Mouse (Mus musculus) left cerebral cortex, adult 2 months (tissue): ENCODE results near the gene Rbbp6. TPM values are rescaled to one million over a fixed set of nuclear protein-coding genes. Genes with fewer than 3 reads are reported as not detected.

Experiments used
- DNase-seq, 2 experiments: peaks; one replicate each; pipeline ENCODE4 v3.0.0; 2021 to 2022; ENCODE audit warnings: low spot score in 2 of 2, mixed read lengths in 1 of 2; ENCODE audit errors: extremely low spot score in 1 of 2
- H3K27ac ChIP-seq: fragments of 200-600 bp; 2 replicates; pipeline ENCODE4 v1.8.1; 2022
- H3K4me3 ChIP-seq: fragments of 200-600 bp; 2 replicates; pipeline ENCODE4 v1.8.1; 2022
- CTCF ChIP-seq: fragments of 200-600 bp; IDR thresholded peaks from 2 replicates; pipeline ENCODE4 v1.8.1; 2022; ENCODE audit warnings: antibody characterized with exemption, mild to moderate bottlenecking, moderate library complexity
- intact Hi-C: fragments of 180-260 bp; cut with DNase I; formaldehyde crosslinking; loops from one replicate; pipeline ENCODE4 v1.15.1; 2025
- total RNA-seq, 2 experiments: library from RNA; stranded (reverse); gene quantifications; 2 replicates each; pipeline ENCODE4 v1.2.3; 2021

Gene Rbbp6
- total RNA-seq, 2 experiments from 2014 or later = 67.7 to 70.8 TPM

DNA sequence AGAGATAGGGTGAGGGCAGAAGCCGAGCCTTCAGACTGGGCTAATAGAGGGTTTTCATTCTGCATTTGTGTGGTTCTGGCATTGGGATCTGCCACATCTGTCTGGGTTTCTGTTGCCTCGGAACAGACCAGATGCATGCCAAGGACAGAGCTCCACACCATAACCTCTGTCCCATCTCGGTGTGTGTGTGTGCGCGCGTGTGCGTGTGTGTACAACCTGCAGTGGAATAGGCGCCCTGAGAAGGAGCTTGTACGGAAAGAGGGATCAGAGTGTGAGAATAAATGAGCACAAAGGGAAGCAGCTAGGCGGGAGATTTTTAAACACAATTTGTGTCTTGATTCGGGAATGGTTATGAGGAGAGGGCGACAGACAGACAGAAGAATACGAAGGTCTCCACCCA is 64.8 kb downstream of the Rbbp6 start:
- DNase-seq = no peak
- intact Hi-C loops = loop anchor here (5.0 kb wide), 1 partner anchor 52 kb away; no protein-coding TSS in a partner anchor
- no peak for TF ChIP-seq CTCF
- Histone ChIP-seq H3K4me3 (peak overlapping the region; percentile 55), H3K27ac (peak overlapping the region; percentile 78)

DNA sequence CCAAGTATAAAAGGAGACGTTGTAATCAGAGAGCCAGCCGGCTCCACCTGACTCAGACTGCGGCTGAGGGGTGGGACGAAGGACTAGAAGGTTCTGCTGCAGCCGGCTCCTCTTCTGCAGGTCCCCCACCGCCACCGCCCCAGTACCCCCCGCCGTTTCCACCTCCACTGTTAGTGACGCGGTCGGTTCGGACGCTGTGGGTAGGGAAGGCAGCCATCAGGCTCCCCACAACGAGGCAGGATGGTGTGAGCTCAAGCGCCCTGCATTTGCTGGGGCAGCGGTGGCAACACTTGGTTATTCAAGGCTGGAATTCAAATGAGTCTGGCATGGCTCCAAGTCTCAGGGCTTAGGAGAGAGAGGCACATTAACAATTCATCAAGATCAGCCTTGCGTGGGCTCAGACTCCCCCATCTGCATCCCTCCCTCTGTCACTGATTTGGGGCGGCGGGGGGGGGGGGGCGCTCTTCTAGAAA is 65.3 kb downstream of the Rbbp6 start:
- intact Hi-C loops = loop anchor here (5.0 kb wide), 1 partner anchor 52 kb away; no protein-coding TSS in a partner anchor
- Histone ChIP-seq H3K4me3 (peak overlapping the region; percentile 55), H3K27ac (peak overlapping the region; percentile 78)
- TF ChIP-seq CTCF = no peak
- DNase-seq = peak; percentile 56 to 77

DNA sequence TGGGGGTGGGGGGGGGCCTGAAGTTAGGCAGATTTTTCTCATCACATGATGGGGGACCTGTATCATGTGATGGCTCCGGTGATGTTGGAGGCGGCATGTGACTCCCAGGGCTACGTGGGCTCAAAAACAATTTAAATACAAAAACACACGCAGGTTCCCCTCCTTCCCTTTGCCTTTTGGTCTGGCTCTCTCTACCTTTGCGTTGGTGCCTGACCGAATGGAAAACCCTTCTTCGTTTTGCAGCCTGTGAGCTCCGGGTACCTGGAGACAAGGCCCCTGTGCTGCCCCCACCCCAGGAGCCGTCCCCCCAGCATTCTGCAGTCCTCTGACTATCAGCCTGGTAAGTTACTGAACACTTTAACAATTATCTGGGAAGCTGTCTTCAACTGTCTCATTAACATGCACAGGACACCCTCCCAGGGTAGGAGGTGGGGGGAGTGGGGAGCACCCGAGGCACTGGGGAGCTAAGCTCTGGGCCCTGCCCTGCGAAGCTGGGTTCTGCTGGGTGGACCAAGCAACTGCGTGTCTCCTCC is 65.8 kb downstream of the Rbbp6 start:
- intact Hi-C loops = loop anchor here (5.0 kb wide), 1 partner anchor 51 kb away; no protein-coding TSS in a partner anchor
- peak; percentile 23 to 44 for DNase-seq
- peak overlapping the region; percentile 55 for H3K4me3 ChIP-seq
- H3K27ac ChIP-seq = peak overlapping the region; percentile 87
- no peak for TF ChIP-seq CTCF

DNA sequence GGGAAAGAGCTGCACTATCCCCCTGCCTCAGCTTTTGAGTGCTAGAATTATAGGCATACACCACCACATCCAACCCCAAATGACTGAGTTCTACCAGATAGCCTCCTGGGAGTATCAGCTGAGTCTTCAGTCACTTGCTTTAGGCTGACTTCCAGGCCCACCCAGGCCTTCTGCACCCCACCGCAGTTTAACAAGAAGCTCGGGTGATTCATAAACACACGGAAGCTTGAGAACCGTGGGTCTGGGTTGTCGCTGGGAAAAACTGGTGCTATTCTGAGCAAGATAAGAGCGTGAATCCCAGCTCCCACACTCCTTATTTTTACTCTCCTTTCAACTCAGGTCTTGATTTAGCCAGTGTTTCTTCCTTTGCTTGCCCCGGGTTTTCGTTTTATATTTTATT is 69.8 kb downstream of the Rbbp6 start:
- no peak for TF ChIP-seq CTCF
- intact Hi-C loops = loop anchor here (2.0 kb wide), 1 partner anchor 31 kb away; no protein-coding TSS in a partner anchor
- no peak overlapping the region for H3K27ac ChIP-seq
- peak; percentile 27 to 45 for DNase-seq
- no peak overlapping the region for H3K4me3 ChIP-seq

DNA sequence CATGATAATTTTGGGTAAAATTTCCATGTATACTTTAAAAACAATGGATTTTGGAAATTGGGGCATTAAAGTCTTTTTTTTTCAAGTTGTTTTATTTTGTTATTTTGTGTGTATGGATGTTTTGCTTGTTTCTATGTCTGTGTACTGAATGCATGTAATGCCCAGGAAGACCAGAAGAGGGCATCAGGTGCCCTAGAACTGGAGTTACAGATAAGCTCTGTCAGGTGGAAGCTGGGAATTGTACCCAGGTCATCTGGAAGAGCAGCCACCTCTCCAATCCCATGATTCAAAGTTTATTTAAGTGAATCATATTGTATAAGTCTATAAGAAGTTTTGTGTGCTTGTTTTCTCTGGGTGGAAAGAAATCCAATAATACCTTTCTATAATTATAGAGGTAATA is 73.8 kb downstream of the Rbbp6 start:
- TF ChIP-seq CTCF = peak; percentile 50
- DNase-seq = no peak
- intact Hi-C loops = no loop called here
- H3K27ac ChIP-seq = no peak overlapping the region
- H3K4me3 ChIP-seq = no peak overlapping the region

DNA sequence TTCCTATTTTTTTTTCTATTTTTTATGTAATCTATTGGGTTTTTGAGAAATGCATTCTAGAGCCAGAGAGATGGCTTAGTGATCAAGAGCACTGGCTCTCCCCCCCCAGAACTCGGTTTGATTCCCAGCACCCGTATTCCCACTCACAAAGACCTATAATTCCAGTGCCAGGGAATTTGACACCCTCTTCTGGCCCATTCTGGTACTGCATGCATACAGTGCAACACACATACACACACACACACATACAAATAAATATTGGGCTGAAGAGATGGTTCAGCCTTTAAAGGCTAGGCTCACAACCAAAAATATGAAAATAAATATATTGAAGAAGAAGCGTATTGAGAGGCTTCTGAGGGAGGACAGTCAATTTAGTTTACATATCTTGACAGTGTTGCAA is 79.7 kb downstream of the Rbbp6 start:
- no peak overlapping the region for H3K4me3 ChIP-seq
- no peak overlapping the region for H3K27ac ChIP-seq
- intact Hi-C loops = no loop called here
- peak; percentile 30 for TF ChIP-seq CTCF
- DNase-seq = no peak

DNA sequence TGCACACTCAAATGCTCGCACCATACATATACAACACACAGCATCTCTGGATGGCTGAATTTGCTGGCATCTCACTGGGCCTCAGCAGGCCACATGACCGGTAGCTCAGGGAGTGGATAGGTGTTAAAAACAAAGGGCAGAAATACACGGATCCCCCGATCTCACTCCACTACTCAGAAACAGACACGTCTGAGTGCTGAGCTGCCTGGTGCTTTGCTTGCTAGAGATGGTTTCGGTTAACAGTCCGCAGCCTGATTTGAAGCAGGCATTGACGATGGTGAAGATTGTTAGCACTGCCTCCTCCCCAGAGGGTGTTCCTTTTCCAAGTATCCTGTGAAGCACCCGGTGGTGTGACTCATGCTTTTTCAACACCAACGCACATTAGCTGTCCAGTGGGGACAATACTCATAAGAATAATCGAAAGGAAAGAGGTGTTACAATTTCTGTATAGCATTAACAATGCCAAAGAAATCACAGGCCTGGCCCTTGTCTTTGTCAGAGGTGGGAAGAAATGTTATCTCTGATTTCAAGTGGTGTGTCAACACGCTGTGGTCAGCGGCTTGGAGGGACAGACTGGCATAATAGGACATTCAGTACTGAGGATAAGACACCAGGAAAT is 81.1 kb downstream of the Rbbp6 start:
- DNase-seq = no peak
- TF ChIP-seq CTCF = no peak
- Histone ChIP-seq H3K27ac (no peak overlapping the region), H3K4me3 (no peak overlapping the region)
- intact Hi-C loops = no loop called here

Other genes starting within 250 kb of the Rbbp6 start
- 10 to 100 TPM; 59.6 to 62.4 TPM for gene Tnrc6a, start 158.2 kb downstream of the Rbbp6 start, total RNA-seq
- gene Slc5a11, start 249.1 kb downstream of the Rbbp6 start, total RNA-seq = 1 to 10 TPM in 1 of 2 experiments, under 1 TPM in 1; 0.29 to 1.1 TPM